Mouse (Mus musculus) G1E (cell line): Measurements from ENCODE around the gene Nckap1l.

Experiments used
- CTCF ChIP-seq: IDR thresholded peaks from 2 replicates; pipeline ENCODE4 v1.5.1; 2012; ENCODE audit warnings: low read depth, low read length, inconsistent platforms, mixed read lengths
- POLR2AphosphoS5 ChIP-seq: IDR thresholded peaks from 2 replicates; pipeline ENCODE4 v1.6.1; 2012; ENCODE audit warnings: low read depth, low read length, inconsistent platforms; ENCODE audit not compliant: insufficient replicate concordance

DNA sequence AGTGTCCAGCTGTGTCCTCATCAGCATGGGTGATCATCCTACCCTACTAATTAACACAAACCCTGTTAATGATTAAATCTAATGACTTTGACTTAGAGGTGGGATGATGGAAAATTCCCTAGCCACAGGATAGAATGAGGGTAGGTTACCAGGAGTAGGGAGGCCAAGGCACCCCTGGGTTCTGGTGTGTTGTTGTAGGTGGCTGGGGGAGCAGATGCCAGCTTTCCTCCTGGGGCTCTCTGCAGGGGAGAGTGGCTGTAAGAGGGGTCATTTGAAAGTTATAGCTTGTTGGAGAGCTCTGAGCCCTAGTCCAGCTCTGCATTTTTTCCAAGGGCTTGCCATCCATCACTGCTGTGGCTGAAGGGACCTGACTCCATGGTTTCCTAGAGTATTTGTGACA, 88.9 kb downstream of the Nckap1l start:
- TF ChIP-seq CTCF (no peak), POLR2AphosphoS5 (no peak)
